Mouse (Mus musculus) cortical plate, adult 2 months (tissue): ENCODE data around the gene Fbxo27. TPM values are rescaled to one million over a fixed set of nuclear protein-coding genes. Genes with fewer than 3 reads are reported as not detected.

Source experiments
- H3K27ac ChIP-seq: fragments of 200-500 bp; 2 replicates; pipeline ENCODE4 v1.5.1; 2012; ENCODE audit warnings: low read length, control low read depth, inconsistent platforms; ENCODE audit not compliant: insufficient read depth
- H3K4me1 ChIP-seq: fragments of 200-500 bp; 2 replicates; pipeline ENCODE4 v1.6.1; 2011; ENCODE audit warnings: low read length; ENCODE audit not compliant: control insufficient read depth, insufficient read depth
- H3K4me3 ChIP-seq: fragments of 200-500 bp; 2 replicates; pipeline ENCODE4 v1.5.1; 2011; ENCODE audit warnings: mild to moderate bottlenecking, low read length, control low read depth; ENCODE audit not compliant: insufficient read depth
- CTCF ChIP-seq: fragments of 200-500 bp; IDR thresholded peaks from 2 replicates; pipeline ENCODE4 v1.5.1; 2011; ENCODE audit warnings: mild to moderate bottlenecking, control low read depth, low read length; ENCODE audit not compliant: insufficient read depth; ENCODE audit errors: extremely low read depth
- POLR2A ChIP-seq: fragments of 200-500 bp; IDR thresholded peaks from 2 replicates; pipeline ENCODE4 v1.6.1; 2011; ENCODE audit warnings: mild to moderate bottlenecking, low read length, control low read depth; ENCODE audit not compliant: insufficient read depth; ENCODE audit errors: extremely low read depth
- polyA plus RNA-seq: library from polyadenylated mRNA; depleted of rRNA; stranded (reverse); fragments of >200 nt; gene quantifications from 2 replicates; pipeline ENCODE4 v1.2.3, GENCODE M21; 2012

Gene Fbxo27
- polyA plus RNA-seq, 1 experiment = 37.5 TPM

- Histone ChIP-seq H3K4me3 (no peak overlapping the region), H3K4me1 (no peaks in the 10 kb centered on the region)
Measured at GRCm38 (mm10) chr7:28674994-28675393, 17.7 kb upstream of the Fbxo27 start.

GRCm38 (mm10) chr7:28675746-28676145 is 16.9 kb upstream of the Fbxo27 start:
- Histone ChIP-seq H3K27ac (no peak overlapping the region), H3K4me1 (no peaks in the 10 kb centered on the region), H3K4me3 (no peak overlapping the region)
- TF ChIP-seq CTCF (peak; percentile 30; the same call in 1 of the 2 replicates), POLR2A (no peak)

More at GRCm38 (mm10) chr7:28674994-28675393, 17.7 kb upstream of the Fbxo27 start:
- TF ChIP-seq POLR2A = no peak
- TF ChIP-seq CTCF = no peak
- no peak overlapping the region for H3K27ac ChIP-seq

DNA sequence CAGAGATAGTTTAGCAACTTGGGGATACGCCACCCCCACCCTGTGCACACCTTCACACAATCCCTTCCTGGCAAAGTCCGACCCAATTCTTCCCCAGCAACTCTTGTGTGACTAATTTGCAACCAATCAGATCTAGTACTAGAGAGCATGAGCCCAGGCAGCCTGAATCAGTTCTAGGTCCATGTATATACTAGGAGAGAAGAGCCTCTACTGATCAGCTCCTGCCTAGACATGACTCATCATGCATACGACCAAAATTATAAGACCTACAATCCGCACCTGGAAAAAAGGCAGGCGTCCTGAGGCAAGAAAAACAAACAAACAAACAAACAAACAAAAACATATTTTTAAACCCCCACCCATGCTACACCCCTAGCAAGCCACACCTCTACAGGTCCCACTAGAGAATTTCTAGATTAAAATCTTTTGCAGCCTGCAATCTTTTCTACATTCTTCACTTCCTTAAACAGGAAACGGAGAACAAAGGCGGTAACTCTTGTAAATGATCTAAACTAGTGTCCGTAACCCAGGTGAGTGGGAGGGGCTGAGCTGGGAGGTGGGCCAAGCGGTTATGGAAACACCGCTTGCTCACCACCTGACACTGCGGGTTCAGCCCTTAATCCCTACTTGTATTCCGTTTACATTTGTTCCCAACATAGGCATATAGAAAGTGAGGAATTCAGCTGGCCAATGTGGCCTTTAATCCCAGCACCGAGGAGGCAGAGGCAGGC is 15.7 kb upstream of the Fbxo27 start:
- H3K4me3 ChIP-seq = no peak overlapping the region
- H3K27ac ChIP-seq = no peak overlapping the region
- TF ChIP-seq POLR2A (no peak), CTCF (no peak)
- no peaks in the 10 kb centered on the region for H3K4me1 ChIP-seq

DNA sequence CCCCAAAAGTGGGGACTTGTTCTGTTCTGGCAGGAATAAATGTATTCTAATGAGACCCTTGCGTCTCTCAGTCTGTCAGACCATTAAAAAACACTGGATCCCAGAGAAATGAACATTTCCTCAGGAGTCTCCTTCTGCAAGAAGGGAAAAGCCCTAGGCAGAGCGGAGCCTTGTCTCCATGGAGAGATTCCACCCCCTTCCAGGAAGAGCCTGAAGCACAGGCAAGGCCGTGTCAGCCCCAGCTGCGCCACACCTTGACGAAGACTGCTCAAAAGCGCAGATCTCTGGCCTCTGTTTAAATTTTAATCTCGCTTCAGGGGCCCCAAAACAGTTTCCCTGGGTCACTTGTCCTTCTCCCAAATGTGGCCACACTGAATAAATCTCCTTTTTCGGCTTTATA is 15.0 kb upstream of the Fbxo27 start:
- H3K4me3 ChIP-seq = no peak overlapping the region
- TF ChIP-seq CTCF = no peak
- no peak for TF ChIP-seq POLR2A
- H3K4me1 ChIP-seq = no peaks in the 10 kb centered on the region
- H3K27ac ChIP-seq = no peak overlapping the region

DNA sequence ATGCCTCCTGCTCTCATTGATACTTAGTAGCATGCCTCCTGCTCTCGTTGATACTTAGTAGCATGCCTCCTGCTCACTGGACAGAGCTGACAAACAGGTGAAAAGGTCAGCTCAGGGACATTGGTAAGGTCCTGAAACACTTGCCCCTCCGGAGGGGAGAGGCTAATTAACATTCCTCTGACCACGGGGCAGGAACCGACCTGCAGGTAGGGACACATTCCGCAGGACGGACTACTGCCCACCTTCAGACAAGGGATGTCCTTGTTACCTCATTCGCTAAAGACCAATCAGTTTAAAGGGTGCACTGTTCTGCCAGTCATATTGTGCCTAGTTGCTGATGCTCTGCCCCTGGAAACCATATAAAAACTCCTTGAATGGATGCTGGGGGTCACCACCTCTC is 1.6 kb upstream of the Fbxo27 start:
- TF ChIP-seq CTCF = no peak
- no peak for TF ChIP-seq POLR2A
- no peak overlapping the region for H3K4me3 ChIP-seq
- H3K4me1 ChIP-seq = no peaks in the 10 kb centered on the region
- H3K27ac ChIP-seq = no peak overlapping the region

- H3K4me1 ChIP-seq = no peaks in the 10 kb centered on the region
- H3K4me3 ChIP-seq = peak overlapping the region; percentile 46
- peak overlapping the region; percentile 23; the same call in 1 of the 2 replicates for H3K27ac ChIP-seq
- TF ChIP-seq CTCF = no peak
- 0 out of 2 replicates have a peak, but pooled peaks have one; percentile 9 for TF ChIP-seq POLR2A
Measured at GRCm38 (mm10) chr7:28693321-28693966, 795 bp downstream of the Fbxo27 start.

DNA sequence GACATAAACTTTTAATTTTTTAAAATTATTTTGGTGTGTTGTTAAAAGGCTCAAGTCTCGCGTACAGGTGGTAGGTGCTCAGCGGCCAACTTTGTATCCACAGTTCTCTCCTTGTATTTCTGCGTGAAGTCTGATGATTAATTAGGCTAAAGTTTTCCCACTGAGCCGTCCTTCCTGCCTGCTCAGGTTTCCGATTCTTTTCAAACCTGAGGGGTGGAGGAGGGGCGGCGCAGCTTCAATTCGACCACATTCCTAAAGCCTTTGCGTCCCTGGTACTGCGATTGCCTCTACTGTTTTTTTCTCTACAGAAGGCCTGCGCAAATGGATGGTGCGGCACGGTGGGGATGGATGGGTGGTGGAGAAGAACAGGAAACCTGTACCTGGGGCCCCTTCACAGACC is 1.8 kb downstream of the Fbxo27 start:
- TF ChIP-seq CTCF (no peak), POLR2A (no peak)
- no peak overlapping the region for H3K27ac ChIP-seq
- no peaks in the 10 kb centered on the region for H3K4me1 ChIP-seq
- no peak overlapping the region; the same call in 1 of the 2 replicates for H3K4me3 ChIP-seq

GRCm38 (mm10) chr7:28694966-28695511 is 2.4 kb downstream of the Fbxo27 start:
- TF ChIP-seq CTCF = no peak
- TF ChIP-seq POLR2A = no peak

GRCm38 (mm10) chr7:28697277-28697676 is 4.6 kb downstream of the Fbxo27 start:
- Histone ChIP-seq H3K4me3 (no peak overlapping the region), H3K27ac (no peak overlapping the region), H3K4me1 (no peaks in the 10 kb centered on the region)
- TF ChIP-seq POLR2A (no peak), CTCF (no peak)

More at GRCm38 (mm10) chr7:28694966-28695511, 2.4 kb downstream of the Fbxo27 start:
- Histone ChIP-seq H3K4me3 (no peak overlapping the region), H3K27ac (no peak overlapping the region), H3K4me1 (no peaks in the 10 kb centered on the region)
